In genomic region chr7:143185506-143185905, GRCm38 (mm10) we compare ENCODE assay signal across 19 mouse cellular contexts.
"Had no signal": no experiment of that assay in that cellular context is flagged by ENCODE, and none has a peak within 500 bp of the region (broad histone marks: within the 10 kb centered on the region; RNA-seq: fewer than 3 reads in every experiment).

No protein-coding gene starts in this region.

- H3K4me1 ChIP-seq: midbrain, embryonic 12.5 days had no signal

- H3K36me3 ChIP-seq: midbrain, embryonic 10.5 days; midbrain, embryonic 12.5 days; neural tube, embryonic 13.5 days; neural tube, embryonic 15.5 days had no signal

- H3K27ac ChIP-seq: liver, embryonic 14.5 days; midbrain, embryonic 12.5 days; neural tube, embryonic 13.5 days; neural tube, embryonic 15.5 days had no signal

- H3K27me3 ChIP-seq: midbrain, embryonic 12.5 days; neural tube, embryonic 13.5 days; neural tube, embryonic 15.5 days had no signal

- DNase-seq: lung, adult 18-20 months; lung, embryonic 14.5 days; lung, postnatal 10 days; lung, postnatal 4 days; midbrain, embryonic 14.5 days; retina, postnatal 1 day; right cerebral cortex, adult 18-20 months; right cerebral cortex, postnatal 25 days; right cerebral cortex, postnatal 4 days; spleen, adult 18-20 months; thymus, adult 18-20 months; thymus, postnatal 14 days; thymus, postnatal 36 days had no signal

- H3K4me3 ChIP-seq: midbrain, embryonic 10.5 days; midbrain, embryonic 12.5 days; myocyte; neural tube, embryonic 13.5 days; neural tube, embryonic 15.5 days had no signal

- H3K9me3 ChIP-seq: midbrain, embryonic 10.5 days; midbrain, embryonic 12.5 days; neural tube, embryonic 13.5 days; neural tube, embryonic 15.5 days had no signal
